Mouse (Mus musculus) cerebellum, adult 2 months (tissue): Measurements from ENCODE around the gene Nsun3.

ENCODE experiments used
- CTCF ChIP-seq: fragments of 200-500 bp; IDR thresholded peaks from 2 replicates; pipeline ENCODE4 v1.5.1; 2011; ENCODE audit warnings: low read depth, mild to moderate bottlenecking, control low read depth, low read length, moderate library complexity, borderline replicate concordance; ENCODE audit not compliant: insufficient read depth
- POLR2A ChIP-seq: fragments of 200-500 bp; IDR thresholded peaks from 2 replicates; pipeline ENCODE4 v1.6.1; 2011; ENCODE audit warnings: low read length, control low read depth, borderline replicate concordance; ENCODE audit not compliant: insufficient read depth

DNA sequence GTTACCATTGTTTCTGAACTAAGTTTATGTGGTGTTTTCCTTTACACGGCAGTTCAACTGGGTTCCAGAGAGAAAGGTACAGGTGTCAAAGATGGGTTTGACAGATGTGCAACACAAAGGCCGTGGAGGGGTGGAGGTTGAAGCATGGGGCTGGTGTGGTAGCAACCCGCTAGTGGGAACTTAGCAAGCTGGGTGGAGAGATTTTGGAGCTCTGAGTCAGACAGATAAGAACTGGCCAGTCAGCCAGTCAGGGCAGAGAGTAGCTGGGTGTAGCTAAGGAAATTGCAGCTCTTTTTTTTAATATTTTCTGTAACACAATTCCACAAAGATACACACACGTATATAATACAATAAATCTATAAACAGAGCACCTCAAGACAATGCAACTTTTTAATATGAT, 24.2 kb upstream of the Nsun3 start:
- TF ChIP-seq CTCF (no peak), POLR2A (no peak)
